Mouse (Mus musculus) liver (tissue): ENCODE measurements around the gene Gm6096.

Experiments
- DNase-seq: peaks from one replicate; pipeline ENCODE4 v3.0.0-alpha.2; 2020; ENCODE audit warnings: mixed read lengths

The Gm6096 gene

DNA sequence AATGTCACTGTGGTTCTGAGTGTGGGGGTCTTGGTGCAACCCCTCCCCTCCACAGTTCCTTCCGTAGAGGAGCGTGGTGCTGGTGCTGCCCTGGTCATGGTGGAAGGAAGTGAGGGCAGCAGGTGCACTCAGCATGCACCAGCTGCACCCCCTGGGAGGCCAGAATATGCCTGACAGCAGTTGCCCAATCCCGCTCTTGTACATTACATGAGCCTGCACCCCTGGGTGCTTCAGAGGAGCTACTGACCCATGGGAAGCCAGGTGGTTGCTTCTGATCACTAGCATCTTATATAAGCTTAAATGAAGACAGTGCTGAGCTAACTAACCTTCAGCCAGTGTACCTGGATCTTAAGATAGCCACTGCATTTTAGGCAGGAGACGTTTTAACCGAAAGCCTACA, 12.8 kb upstream of the Gm6096 start:
- DNase-seq, result no peak

DNA sequence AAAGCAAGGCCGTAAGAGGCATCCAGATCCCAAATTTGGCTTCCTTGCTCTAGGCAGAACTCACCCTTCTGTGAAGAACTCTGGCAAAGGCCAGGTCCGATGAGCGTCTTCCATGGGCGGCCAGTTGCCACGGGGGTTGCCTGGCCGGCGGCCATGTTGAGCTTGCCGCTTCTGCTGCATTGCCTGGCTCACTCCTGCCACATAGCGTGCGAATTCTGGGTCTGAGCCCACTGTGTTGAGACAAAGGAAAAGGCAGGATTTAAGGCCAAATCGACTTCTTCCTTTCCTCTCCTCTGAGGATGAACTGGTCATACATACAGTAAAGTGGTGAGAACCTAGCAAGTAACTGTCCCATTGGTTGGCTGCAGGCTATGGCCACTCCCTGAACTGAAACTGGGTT, 8.7 kb upstream of the Gm6096 start:
- no peak for DNase-seq

DNA sequence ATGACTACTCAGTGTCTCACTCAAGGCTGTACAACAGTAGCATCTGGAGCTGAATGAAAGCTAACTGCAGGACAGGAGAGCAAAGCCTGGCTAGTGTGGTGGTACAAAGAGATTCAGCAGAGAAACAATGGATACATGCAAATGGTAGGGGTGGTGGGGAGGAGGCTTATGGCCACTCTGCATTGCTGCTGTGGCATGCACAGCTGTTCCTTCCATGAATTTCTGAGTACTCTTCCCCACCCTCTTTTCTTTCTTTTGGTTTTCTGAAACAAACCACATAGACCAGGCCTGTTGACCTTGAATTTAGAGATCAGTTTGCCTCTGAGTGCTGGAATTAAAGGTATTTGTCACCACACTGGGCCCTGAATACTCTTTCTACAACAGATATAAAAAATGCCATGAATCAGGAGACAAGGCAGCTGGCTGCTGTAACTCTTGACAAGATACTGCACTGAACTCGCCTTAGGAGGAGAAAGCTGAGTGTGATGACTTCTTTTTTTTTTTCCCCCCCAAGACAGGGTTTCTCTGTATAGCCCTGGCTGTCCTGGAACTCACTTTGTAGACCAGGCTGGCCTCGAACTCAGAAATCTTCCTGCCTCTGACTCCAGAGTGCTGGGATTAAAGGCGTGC, 3.9 kb upstream of the Gm6096 start:
- no peak for DNase-seq

DNA sequence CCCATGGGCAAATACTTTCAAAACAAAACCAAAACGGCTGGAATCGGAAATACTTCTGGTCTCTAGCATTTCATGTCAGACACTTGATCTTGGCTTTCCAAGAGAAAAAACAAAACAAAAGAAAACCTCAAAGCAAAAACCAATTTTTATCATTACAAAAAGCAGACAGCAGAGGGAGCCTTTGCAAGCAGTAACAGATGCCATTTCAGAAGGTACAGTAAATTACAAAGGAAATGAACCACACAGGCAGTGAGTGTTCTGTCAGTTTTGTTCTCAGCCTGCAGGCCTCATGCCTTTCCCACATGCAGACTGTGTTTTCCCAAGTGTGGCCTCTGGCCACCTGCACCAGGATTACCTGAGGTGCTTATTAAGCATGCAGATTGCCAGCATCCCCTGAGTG, 1.2 kb downstream of the Gm6096 start:
- no peak for DNase-seq

DNA sequence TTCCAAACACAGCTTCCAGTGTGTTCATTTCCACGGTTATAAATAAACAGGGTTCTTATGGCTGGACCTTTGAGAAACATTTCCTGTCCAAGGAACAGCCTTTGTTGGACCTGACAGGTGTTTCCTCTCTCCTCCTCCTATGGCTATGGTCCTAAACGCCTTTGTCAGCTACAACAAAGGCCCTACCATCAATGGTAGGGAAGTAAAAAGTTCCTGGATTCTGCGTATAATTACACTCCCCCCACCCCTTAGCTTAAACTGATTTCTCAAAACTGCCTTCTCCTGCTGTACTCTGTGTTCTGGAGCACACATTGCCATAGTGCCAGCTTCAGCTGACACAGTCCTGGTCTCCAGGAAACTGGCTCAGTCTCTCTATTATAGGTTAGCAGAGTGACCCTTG, 4.3 kb downstream of the Gm6096 start:
- no peak for DNase-seq

DNA sequence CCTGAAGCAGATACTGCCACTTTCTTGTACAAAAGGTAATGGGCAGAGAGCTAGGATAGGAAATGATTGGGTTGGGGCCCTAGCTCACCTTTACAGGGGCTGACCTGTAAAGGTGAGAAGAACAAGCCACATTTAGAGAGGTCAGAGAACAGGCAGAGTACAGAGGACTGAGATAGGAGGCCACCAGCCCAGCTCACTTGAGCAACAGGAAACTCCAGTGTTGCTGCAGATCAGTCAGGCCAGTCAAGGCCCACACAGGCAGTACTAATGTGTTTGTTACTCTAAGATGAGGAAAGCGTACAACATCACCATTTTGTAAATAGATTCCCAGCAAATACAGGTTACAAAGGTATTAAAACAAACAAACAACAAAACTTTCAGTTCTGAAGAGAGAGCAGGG, 5.1 kb downstream of the Gm6096 start:
- no peak for DNase-seq

DNA sequence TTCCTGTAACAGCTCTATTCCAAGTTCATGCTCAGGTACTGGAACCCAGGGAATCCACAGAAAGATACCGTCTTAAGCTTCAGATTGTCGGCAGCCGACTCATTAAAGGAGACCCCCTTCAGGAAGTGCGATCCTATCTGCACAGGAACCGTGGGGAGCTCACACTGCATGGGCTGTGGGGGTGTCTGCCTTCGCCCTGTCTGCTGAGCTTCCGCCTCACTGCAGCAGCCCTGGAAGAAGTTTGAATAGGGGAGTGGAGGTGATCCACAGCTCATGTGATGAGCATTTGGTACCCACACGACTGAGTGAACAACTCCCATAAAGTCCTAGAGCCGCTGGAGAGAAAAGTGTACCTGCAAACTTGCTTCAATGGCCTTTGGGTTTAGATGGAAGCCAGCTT, 6.4 kb downstream of the Gm6096 start:
- DNase-seq, result no peak

DNA sequence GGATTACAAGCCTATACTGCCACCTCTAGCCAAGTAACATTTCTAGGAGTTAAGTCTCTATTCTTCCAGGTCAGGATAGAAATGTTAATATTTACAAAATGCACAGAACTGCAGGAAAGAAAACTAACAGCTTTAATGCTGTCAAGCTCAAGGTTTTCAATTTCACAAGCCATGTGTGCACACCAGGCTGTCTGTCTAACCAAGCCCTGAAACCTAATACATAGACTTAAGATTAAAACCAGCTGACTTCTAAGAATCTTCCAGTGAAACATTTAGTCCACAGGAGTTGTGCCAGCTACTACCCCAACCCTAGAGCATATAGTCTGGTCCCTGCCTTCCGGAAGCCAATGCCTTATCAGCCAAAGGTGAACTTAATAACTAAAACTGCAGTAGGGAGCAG, 7.6 kb downstream of the Gm6096 start:
- no peak for DNase-seq

DNA sequence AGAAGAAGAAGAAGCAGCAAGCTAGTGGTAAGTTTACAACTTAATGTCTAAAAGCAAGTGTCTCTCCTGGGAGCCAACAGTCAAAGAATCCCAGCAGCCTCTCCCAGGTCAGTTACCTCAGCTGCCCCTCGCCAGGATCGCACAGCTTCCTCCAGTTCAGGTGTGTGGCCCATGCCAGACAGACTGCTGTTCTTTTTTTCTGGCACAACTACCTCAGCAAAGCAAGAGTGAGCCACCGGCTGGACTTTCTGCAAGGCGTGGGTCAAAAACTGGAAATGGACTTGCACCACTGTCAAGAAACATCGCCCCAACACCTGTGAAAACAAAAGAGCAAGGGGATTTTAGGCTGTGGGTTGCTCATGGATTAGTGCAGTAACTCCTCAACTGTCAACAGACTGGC, 12.6 kb downstream of the Gm6096 start:
- no peak for DNase-seq

DNA sequence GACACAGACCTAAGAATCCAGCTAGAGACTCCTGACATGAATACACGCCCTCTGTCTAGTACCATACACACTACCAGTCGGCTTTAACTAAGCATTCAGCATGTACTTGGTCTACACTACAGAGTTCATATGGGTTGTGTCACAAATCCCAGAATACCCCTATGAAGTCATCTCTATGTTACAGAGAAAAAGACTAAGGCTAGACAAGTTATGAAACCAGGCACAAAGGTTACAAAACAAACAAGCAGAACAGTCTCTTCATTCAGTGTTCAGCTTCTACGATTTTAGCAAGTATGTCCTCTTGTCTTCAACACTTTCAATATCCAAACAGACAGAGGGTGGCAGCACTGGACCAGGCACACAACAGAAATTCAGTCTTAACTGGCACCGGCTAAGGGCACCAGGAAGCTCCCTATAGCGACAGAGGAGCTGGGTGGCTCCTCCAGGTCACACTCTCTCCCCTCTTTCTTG, 15.1 kb downstream of the Gm6096 start:
- peak; percentile 36 for DNase-seq

DNA sequence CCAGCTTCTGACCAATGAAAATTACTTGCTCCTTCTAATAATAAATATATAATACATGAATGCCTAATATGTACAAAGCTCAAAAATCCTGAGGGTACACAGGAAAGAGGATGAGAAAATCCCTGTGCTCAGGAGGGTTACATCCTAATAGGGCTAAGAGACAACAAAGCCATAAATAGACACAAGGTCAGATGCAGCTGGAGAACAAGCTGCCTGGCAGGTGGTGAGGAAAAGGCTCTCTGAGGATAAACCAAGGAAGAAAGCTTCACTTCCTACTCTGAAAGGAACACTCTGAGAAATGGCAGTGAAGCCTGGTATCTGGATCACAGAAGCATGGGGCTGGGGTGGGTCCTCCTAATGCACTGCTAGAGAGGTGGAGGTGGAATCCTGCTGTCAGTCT, 15.6 kb downstream of the Gm6096 start:
- no peak for DNase-seq

DNA sequence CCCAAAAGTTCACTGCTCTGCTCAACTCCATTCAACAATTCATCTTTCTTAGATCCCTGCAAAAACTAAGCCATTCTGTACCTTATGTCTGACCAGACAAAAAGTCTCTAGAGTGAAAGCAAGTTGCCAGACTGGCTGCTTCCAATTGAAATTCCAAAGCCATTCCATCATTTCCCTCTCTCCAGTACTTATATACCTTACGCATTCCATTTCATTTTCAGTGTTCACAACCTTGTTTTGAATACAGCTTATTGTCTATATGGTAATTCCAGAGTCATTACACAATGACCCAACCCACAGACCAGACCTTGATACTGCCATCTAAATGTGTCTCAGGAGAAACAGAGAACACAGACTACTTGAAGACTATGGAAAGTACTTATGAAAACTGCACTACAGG, 17.6 kb downstream of the Gm6096 start:
- no peak for DNase-seq

DNA sequence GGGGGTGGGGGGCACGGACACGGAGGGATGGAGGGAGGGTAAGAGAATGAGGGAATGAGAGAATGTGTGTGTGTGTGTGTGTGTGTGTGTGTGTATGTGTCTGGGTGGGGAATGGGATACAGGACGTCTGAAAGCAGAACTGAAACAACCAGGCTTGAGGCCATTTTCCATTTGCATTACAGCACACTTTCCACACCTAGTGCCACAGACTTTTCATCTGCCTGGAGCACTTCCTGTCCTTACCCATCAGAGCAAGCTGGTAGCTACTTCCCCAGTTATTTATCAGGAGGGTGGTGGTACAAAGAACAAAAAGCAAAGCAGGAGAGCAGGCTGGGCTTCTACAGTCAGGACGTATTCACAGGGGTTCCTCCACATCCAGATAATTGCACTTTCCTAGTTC, 21.6 kb downstream of the Gm6096 start:
- DNase-seq, result no peak

DNA sequence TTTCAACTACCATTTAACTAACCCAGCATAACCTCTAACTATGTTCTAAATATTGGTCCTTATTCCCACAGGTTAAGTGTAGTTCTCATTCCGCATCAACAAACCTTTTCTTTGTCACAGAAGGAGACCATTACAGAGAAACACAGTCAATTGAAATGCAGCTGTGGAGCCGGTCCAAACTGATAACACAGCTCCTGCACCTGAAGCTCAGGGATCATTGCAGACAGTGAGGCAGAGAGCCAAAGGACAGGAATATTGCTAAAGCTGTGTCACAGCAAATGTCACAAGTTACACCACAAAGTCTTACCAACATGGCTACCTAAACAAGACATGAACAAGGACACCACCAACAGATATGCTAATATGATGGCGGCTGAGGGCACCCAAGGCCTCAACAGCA, 25.2 kb downstream of the Gm6096 start:
- no peak for DNase-seq

DNA sequence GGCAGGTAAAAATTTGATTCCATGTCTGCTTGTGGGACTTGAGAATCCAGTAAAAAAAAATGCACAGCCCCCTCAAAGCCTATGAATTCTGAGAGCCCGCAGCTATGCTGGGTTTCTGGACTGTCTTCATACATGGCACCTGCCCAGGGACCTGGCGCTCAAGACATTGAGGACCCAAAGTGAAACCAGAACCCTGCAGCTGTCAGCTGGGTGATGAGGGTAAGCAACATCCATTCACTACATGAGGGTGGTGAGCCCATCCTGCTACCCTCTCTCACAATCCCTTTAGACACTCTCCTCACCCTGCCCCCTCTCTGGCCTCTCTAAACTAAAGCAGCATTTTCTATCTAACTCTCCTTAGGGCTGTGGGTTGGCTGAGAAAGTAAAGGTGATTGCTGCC, 26.8 kb downstream of the Gm6096 start:
- DNase-seq, result no peak

DNA sequence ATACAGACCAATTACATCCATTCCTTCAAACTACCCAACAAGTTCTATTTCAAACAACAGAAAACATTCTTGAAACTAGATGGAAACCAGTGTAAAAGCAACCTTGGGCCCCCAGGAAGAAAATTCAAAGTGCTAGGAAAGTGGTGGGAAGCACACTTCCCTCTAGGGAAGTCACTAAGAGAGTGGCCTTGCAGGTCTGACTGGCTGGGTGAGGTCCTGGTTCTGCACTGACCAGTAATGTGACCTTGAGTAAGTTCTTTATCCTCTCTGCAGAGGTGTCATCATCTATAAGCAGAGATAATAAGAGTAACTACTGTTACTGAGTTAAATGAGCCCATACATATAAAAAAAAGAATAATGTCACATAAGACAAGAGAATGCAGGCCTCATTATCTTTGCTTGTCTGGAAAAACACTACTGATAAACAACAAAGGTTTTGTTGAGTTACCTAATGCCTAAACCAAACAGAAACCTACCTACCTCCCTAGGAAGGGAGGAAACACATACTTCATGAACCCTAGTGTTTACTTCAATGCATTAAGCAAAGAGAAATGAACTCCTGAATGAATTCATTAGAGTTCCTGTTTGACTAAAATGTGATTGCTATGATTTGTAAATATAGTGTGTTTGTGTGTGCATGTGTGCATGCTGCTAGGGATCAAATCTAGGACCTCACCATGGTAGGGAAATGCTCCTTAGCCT, 39.8 kb downstream of the Gm6096 start:
- no peak for DNase-seq

DNA sequence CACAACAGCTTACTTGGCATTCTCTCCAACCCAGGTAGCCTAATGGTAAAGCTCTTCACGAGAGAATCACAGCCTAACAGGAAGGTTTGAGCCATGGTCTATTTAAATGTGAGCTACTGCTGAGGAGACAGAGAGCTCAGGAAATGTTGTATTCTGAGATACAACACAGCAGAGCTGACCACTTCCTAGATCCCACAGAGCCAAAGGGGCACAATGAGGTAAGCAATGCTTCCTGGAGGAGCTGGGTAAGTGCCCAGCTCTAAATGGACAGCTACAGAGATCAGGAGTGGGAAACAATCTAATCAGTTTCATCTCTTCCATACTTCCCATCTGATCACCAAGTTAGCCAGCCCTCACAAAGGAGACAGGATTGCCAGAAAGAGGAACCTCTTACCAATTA, 40.4 kb downstream of the Gm6096 start:
- DNase-seq, result no peak

DNA sequence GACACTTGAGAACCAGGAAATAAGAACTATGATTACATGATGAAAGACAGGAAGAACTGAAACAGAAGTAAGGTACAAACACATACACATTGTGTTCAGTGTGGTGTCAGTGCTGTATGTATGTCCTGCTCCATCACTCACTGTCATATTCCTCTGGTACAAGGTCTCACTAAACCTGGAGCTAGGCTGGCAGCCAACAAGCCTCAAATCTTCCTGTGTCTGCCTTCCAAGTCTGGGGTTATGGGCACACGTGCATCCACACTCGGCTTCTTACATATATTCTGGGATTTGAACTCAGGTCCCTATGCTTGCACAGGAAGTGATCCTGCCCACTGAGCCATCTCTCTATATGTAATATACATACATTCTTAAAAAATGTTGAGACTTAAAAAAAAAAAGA, 41.8 kb downstream of the Gm6096 start:
- no peak for DNase-seq

DNA sequence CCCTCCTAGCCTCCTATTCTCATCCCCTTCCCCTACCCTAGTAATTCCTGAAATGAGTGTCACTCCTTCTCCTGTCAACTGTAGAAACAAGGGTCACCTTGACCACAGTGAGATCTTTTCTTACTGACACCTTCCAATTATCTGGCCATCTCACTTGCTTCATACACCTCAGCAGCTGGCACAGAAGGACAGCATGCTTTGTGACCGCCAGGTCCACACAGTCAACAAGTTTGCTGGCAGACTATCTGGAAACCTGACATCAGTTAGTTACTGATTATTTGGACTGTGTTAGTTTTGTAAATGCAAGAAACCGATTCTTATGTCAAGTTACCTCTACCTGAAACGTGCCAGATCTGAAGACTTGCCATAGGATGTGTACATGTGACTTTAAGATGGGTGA, 45.3 kb downstream of the Gm6096 start:
- no peak for DNase-seq

DNA sequence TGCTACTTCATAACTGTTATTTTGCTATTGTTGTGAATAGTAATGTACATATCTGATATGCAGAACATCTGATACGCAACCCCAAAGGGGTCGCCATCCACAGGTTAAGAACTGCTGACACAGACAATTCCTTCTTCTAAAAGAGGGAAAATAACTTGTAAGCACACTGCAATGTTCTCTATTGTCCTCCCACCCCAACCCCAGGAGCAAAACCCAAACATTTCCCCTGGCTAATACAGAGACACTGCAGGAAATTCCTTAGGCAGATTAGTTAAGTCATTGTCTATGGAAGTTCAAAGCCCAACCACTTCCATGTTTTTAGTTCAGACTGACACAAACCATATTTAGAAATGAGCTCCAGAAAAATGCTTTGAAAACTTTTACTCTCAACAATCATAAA, 48.0 kb downstream of the Gm6096 start:
- DNase-seq, result no peak
